Mouse (Mus musculus) stomach, postnatal 0 days (tissue): ENCODE data around the gene Lingo1. TPM values are rescaled to one million over a fixed set of nuclear protein-coding genes. Genes with fewer than 3 reads are reported as not detected.

Experiments
- ATAC-seq: fragments of 200-750 bp; cut with Nextera tagmentation; 2 replicates; pipeline ENCODE4 v1.8.0; 2017; ENCODE audit not compliant: low FRiP score, low TSS enrichment
- DNase-seq: peaks from one replicate; pipeline ENCODE4 v3.0.0-alpha.2; 2016; ENCODE audit warnings: low spot score
- H3K27ac ChIP-seq: fragments of 300-500 bp; sonication (generic); replicated peaks from 2 replicates; pipeline ENCODE4 v1.5.1; 2014; ENCODE audit warnings: mild to moderate bottlenecking, control low read depth
- H3K27me3 ChIP-seq: fragments of 300-500 bp; sonication (generic); 2 replicates; pipeline ENCODE4 v1.6.1; 2014; ENCODE audit warnings: low read length; ENCODE audit not compliant: control insufficient read depth, insufficient read depth
- H3K36me3 ChIP-seq: fragments of 300-500 bp; sonication (generic); 2 replicates; pipeline ENCODE4 v1.6.1; 2014; ENCODE audit warnings: low read length, mixed read lengths; ENCODE audit not compliant: control insufficient read depth, insufficient read depth
- H3K4me1 ChIP-seq: fragments of 300-500 bp; sonication (generic); replicated peaks from 2 replicates; pipeline ENCODE4 v1.6.1; 2014; ENCODE audit warnings: antibody characterized with exemption; ENCODE audit not compliant: control insufficient read depth, insufficient read depth
- H3K4me2 ChIP-seq: fragments of 300-500 bp; sonication (generic); replicated peaks from 2 replicates; pipeline ENCODE4 v1.6.1; 2014; ENCODE audit warnings: low read depth, mild to moderate bottlenecking, control low read depth, moderate library complexity
- H3K4me3 ChIP-seq: fragments of 300-500 bp; sonication (generic); 2 replicates; pipeline ENCODE4 v1.5.1; 2014; ENCODE audit warnings: low read depth, low read length, control low read depth
- H3K9ac ChIP-seq: fragments of 300-500 bp; sonication (generic); 2 replicates; pipeline ENCODE4 v1.6.1; 2014; ENCODE audit warnings: mild to moderate bottlenecking, low read length, control low read depth, mixed read lengths
- H3K9me3 ChIP-seq: fragments of 300-500 bp; sonication (generic); 2 replicates; pipeline ENCODE4 v1.6.1; 2016; ENCODE audit warnings: low read length; ENCODE audit not compliant: control insufficient read depth
- CTCF ChIP-seq: IDR thresholded peaks from 2 replicates; pipeline ENCODE4 v1.5.1; 2016; ENCODE audit warnings: antibody characterized with exemption, low read depth, mild to moderate bottlenecking, moderate library complexity
- EP300 ChIP-seq: optimal IDR thresholded peaks from 2 replicates; pipeline ENCODE3; 2016; ENCODE audit warnings: antibody characterized with exemption
- WGBS: fragments of 180-500 bp; shearing (Covaris S2); extraction: QIAGEN DNeasy Blood & Tissue Kit; methylation state at CpG from one replicate; pipeline ENCODE4 v1.1.7; 2014; 5-methylcytosine and 5-hydroxymethylcytosine counted together
- polyA plus RNA-seq: library from polyadenylated mRNA; unstranded; fragments of >200 nt; fragmentation: Nextera tagmentation; extraction: Ambion mirVana; gene quantifications from 2 replicates; pipeline ENCODE4 v1.2.1, GENCODE M21; 2015

The Lingo1 gene
- polyA plus RNA-seq, 1 experiment from 2014 or later, result 0.99 TPM

DNA sequence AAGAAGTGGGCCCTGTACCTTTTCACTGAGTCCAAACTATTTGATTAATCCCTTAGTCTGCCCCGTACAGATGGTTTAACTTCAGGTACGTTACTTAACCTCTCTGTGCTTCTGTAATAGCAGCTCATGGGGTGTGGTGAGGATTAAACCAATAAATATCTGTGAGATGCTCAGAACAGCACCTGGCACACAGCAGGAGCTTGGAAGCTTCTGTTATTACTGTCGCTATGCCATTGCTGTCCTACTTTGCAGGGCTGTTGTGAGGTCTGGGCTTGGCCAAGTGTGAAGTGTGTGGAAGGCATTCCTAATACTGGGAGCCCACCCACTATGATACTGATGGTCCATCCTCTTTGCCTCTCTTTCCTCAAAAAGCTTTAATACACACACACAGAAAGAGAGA, 80.2 kb downstream of the Lingo1 start:
- H3K4me2 ChIP-seq, result no peak overlapping the region
- no peaks in the 10 kb centered on the region for H3K9me3 ChIP-seq
- no peaks in the 10 kb centered on the region for H3K27me3 ChIP-seq
- DNase-seq (no peak), ATAC-seq (no peak)
- TF ChIP-seq CTCF, result no peak
- H3K4me3 ChIP-seq, result no peak overlapping the region
- H3K4me1 ChIP-seq, result no peaks in the 10 kb centered on the region
- no peak overlapping the region for H3K27ac ChIP-seq
- H3K9ac ChIP-seq, result no peak overlapping the region
- WGBS, result 76% methylated on average over 3 of the region's 3 CpGs
- H3K36me3 ChIP-seq, result no peaks in the 10 kb centered on the region

DNA sequence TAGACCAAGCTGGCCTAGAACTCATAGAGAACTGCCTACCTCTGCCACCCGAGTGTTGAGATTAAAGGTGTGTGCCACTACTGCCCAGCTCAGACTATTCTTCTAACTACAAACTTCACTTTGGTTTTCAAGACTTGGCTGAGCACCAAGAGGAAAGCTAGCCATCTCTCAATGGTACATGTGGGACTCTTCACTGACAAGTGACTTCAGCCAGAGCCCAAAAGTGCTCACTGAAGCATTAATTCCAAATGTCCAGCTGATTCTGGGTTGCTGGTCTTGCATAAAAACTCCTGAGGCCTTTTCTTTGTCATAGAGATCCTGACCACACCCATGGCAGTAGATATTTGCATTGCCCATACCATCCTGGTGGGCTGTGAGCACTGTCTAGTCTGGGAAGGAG, 81.9 kb downstream of the Lingo1 start:
- Histone ChIP-seq H3K4me2 (no peak overlapping the region), H3K36me3 (no peaks in the 10 kb centered on the region), H3K9me3 (no peaks in the 10 kb centered on the region), H3K9ac (no peak overlapping the region), H3K4me1 (no peaks in the 10 kb centered on the region), H3K27ac (no peak overlapping the region), H3K4me3 (no peak overlapping the region), H3K27me3 (no peaks in the 10 kb centered on the region)
- WGBS, result 77% methylated on average over 1 of the region's 1 CpGs
- no peak for TF ChIP-seq CTCF
- TF ChIP-seq EP300, result no peak
- no peak for DNase-seq
- no peak for ATAC-seq

DNA sequence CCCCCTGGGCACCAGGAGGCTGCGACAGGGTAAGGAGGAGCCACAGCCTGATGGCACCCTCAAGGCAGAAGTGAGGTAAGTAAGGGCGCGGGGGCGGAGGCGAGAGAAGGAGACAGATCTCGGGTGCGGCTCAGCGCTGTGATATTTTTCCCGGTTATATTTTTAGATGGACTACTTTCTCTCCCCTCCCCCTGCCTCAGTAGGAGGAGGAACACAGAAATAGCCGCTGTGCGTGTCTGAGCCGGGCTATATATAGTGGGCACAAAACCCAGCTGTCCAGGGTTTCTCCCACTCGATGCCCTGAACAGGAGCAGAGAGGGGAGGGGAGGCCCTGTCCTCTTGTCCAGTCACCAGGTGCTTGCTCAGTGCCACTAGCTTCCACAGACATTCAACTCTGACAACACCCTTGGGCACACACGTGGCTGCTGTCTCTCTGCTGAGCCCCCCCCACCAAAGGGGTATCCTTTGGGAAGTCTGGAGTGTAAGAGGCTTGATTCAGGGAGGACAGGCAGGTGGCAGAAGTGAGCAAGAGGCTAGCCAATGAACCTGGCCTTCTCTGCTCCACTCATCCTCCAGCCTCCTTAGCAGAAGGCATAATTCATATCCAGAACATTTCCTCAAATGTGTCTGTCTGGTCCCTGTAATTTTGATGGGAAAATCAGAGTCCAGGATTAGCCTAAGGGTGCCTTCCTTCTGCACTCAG, 83.5 kb downstream of the Lingo1 start:
- WGBS, result 63% methylated on average over 14 of the region's 14 CpGs
- no peak overlapping the region for H3K9ac ChIP-seq
- no peaks in the 10 kb centered on the region for H3K36me3 ChIP-seq
- no peak overlapping the region for H3K4me3 ChIP-seq
- no peak overlapping the region for H3K4me2 ChIP-seq
- H3K27me3 ChIP-seq, result no peaks in the 10 kb centered on the region
- ATAC-seq (no peak), DNase-seq (no peak)
- H3K9me3 ChIP-seq, result no peaks in the 10 kb centered on the region
- H3K27ac ChIP-seq, result no peak overlapping the region
- no peak for TF ChIP-seq EP300
- peak; percentile 25; the same call in 1 of the 2 replicates for TF ChIP-seq CTCF
- H3K4me1 ChIP-seq, result no peaks in the 10 kb centered on the region

DNA sequence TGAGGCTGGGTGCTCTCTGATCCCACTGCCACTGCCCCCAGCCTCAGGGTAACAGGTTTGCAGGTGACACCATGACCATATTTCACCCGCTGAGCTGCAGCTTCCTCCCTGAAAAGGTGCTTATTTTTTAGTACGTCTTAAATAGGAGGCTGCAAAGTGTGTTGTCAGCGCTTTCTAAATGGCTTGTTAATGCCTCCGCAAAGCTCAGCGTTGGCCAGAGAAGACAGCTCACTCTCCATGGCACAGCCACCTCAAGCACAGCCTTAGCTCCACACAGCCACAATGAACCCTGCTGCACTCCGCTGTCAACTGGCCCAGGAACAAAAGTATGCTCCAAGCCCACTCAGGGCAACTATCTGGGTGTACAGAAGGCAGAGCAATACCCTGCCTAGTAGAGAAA, 85.3 kb downstream of the Lingo1 start:
- WGBS, result 68% methylated on average over 6 of the region's 6 CpGs

DNA sequence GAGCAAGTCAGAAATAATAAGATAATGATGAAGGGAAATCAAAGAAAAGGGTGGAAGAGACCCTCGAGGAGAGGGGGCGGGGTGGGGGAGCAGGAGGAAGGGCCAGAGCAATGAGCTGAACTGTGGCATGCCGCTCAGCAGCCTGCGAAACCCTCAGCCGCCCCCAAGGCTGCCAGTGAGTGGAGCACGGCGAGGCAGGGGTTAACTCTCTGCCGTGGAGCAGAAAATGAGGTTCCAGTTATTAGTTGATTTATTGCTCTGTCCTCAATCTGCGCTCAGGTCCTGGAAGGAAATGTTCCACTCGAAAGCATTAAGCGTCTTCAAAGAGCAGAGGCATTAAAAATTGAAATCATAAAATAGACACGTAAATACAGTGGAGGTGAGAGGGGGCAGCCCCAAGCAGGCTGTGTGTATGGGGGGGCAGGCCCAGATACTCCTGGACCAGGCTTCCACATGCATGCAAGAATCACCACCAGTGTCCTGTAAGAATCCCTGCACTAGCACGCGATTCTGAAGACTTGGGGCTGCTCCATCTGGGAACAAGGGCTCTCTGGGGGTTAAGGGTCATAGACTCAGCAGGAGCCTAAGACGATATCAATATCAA, 89.7 kb downstream of the Lingo1 start:
- Histone ChIP-seq H3K27ac (no peak overlapping the region), H3K4me2 (no peak overlapping the region), H3K27me3 (no peaks in the 10 kb centered on the region), H3K4me1 (no peaks in the 10 kb centered on the region), H3K4me3 (no peak overlapping the region), H3K36me3 (no peaks in the 10 kb centered on the region), H3K9me3 (no peaks in the 10 kb centered on the region), H3K9ac (no peak overlapping the region)
- ATAC-seq, result no peak
- TF ChIP-seq CTCF (no peak), EP300 (no peak)
- 44% methylated on average over 15 of the region's 15 CpGs for WGBS
- no peak for DNase-seq

More for the DNA sequence above, 85.3 kb downstream of the Lingo1 start:
- Histone ChIP-seq H3K4me2 (no peak overlapping the region), H3K4me1 (no peaks in the 10 kb centered on the region), H3K36me3 (no peaks in the 10 kb centered on the region), H3K9ac (no peak overlapping the region), H3K9me3 (no peaks in the 10 kb centered on the region), H3K27me3 (no peaks in the 10 kb centered on the region), H3K4me3 (no peak overlapping the region), H3K27ac (no peak overlapping the region)
- DNase-seq (no peak), ATAC-seq (no peak)
- TF ChIP-seq CTCF (no peak), EP300 (no peak)

DNA sequence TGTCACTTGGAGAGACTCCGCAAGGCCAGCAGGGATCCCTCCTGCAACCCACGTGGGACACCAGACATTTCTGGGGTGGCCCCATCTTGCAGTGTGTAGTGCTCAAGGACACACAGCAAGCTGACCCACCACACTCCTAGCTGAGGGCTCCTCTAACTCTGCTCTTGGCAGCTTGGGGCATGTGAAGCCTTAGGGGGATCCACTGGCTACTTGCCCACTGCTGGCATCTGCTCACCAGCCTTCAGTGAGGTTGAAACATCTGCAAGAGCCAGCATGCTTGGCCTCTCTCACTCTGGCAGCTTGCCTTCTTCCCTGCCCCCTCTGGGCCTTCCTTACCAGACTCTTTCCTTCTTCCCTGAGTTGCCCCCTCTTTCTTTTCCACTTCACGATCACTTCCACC, 94.9 kb downstream of the Lingo1 start:
- Histone ChIP-seq H3K27ac (no peak overlapping the region), H3K27me3 (no peaks in the 10 kb centered on the region), H3K9ac (no peak overlapping the region), H3K36me3 (no peaks in the 10 kb centered on the region), H3K4me2 (no peak overlapping the region), H3K4me3 (no peak overlapping the region), H3K4me1 (no peaks in the 10 kb centered on the region), H3K9me3 (no peaks in the 10 kb centered on the region)
- ATAC-seq (no peak), DNase-seq (no peak)
- WGBS, result 60% methylated on average over 3 of the region's 3 CpGs
- TF ChIP-seq CTCF, result no peak
- no peak for TF ChIP-seq EP300
